Mouse (Mus musculus): ENCODE results near the gene Tox4.

DNA sequence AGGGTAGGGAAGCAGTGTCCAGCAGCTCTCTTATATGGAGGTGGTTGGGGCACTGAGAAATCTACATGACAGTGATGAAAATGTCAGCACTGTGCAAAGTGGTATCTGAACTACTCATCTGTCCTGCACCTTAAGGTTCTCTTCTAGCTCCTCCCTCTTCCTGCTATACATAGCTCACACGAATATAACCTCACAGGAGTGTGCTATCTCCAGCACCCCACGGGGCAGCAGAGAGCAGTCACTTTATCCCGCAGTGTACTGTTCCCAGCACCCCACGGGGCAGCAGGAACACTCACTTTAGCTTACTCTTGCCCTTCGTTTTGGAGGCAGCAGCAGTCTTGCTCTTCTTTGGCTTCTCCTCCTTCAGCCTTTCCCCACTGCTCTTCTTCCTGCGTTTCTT lies 46.7 kb upstream of the Tox4 start:
- TF ChIP-seq CTCF (IDR thresholded peaks at IDR 0.05; ENCODE audit: low read depth) (no peak), EP300 (IDR thresholded peaks at IDR 0.05; ENCODE audit: low read depth) (no peak)
